20 mouse cellular contexts compared by ENCODE assay signal in the genomic region with DNA sequence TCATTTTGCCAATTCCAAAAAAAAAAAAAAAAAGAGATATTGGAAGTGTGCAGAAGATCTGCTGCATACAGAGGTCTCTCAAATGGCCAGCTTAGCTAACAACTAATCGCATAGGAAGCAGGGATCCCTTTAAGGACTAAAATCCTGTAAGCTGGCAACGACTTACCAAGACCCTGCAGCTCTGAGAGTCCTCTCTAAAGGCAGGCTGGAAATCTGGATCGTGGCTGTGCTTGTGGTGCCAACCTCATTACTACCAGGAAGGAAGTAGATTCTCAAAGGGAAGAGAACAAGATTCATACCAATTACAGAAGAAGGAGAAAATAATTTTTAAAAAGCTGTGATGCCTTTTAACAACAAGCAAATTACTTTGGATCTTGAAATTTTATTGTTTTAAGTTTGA. TPM values are rescaled to one million over a fixed set of nuclear protein-coding genes. Genes with fewer than 3 reads are reported as not detected.
DNase-seq lines count a peak whose midpoint lies in the region; ATAC-seq and TF ChIP-seq lines count a peak whose summit lies in the region.
"Had no signal": no experiment of that assay in that cellular context is flagged by ENCODE, and none has a peak within 500 bp of the region (broad histone marks: within the 10 kb centered on the region; RNA-seq: fewer than 3 reads in every experiment).

No protein-coding gene starts in this region.

- no peak for TF ChIP-seq CTCF in liver, postnatal 0 days (IDR thresholded peaks at IDR 0.05; ENCODE audit: low read depth)

- no peaks in the 10 kb centered on the region for H3K9me3 ChIP-seq in liver, postnatal 0 days (ENCODE audit: low read length)
- H3K9me3 ChIP-seq: embryonic facial prominence, embryonic 15.5 days; forebrain, embryonic 10.5 days; hindbrain, embryonic 13.5 days had no signal

- DNase-seq in brain, adult 2 months (ENCODE audit: low read depth, low spot score) = peak; percentile 57
- peak; percentile 26 for DNase-seq in cerebellum, adult 11-12 months
- DNase-seq in cerebellum, adult 9-11 months = peak; percentile 28
- DNase-seq in cerebellum, postnatal 36 days = peak; percentile 23 to 30
- no peak for DNase-seq in liver, postnatal 0 days
- no peak for DNase-seq in retina, postnatal 1 day
- DNase-seq: adrenal gland, adult 2 months; adrenal gland, postnatal 25 days; embryo, embryonic 11 days; gastrocnemius, postnatal 36 days; heart, adult 11 months; kidney, adult 18-20 months had no signal

- no peak overlapping the region for H3K9ac ChIP-seq in liver, postnatal 0 days (replicated peaks)
- H3K9ac ChIP-seq: embryonic facial prominence, embryonic 15.5 days; heart, embryonic 13.5 days; hindbrain, embryonic 13.5 days had no signal

- no peak overlapping the region for H3K4me3 ChIP-seq in liver, postnatal 0 days (ENCODE audit: low read depth, low read length)
- H3K4me3 ChIP-seq: embryonic facial prominence, embryonic 15.5 days; erythroblast, embryonic 14.5 days; forebrain, embryonic 10.5 days; heart, embryonic 13.5 days; hindbrain, embryonic 13.5 days had no signal

- no peak overlapping the region for H3K27ac ChIP-seq in liver, postnatal 0 days (ENCODE audit: low read depth)
- H3K27ac ChIP-seq: embryonic facial prominence, embryonic 15.5 days; forebrain, embryonic 10.5 days; heart, embryonic 13.5 days; hindbrain, embryonic 13.5 days; hindbrain, postnatal 0 days had no signal

- no peak overlapping the region for H3K4me2 ChIP-seq in liver, postnatal 0 days (ENCODE audit: low read depth, low read length)
- H3K4me2 ChIP-seq: embryonic facial prominence, embryonic 15.5 days; heart, embryonic 13.5 days; hindbrain, embryonic 13.5 days had no signal

- WGBS in liver, postnatal 0 days (ENCODE audit: insufficient replicate concordance) = 48% methylated on average over 3 of the region's 3 CpGs

- TF ChIP-seq EP300 in liver, postnatal 0 days (IDR thresholded peaks at IDR 0.05; ENCODE audit: low read depth) = no peak

- no peaks in the 10 kb centered on the region for H3K36me3 ChIP-seq in liver, postnatal 0 days (replicated peaks; ENCODE audit: insufficient read depth, low read length)
- H3K36me3 ChIP-seq: embryonic facial prominence, embryonic 15.5 days; forebrain, embryonic 10.5 days; heart, embryonic 13.5 days; hindbrain, embryonic 13.5 days had no signal

- H3K4me1 ChIP-seq in liver, postnatal 0 days (ENCODE audit: insufficient read depth) = no peaks in the 10 kb centered on the region
- H3K4me1 ChIP-seq: embryonic facial prominence, embryonic 15.5 days; forebrain, embryonic 10.5 days; heart, embryonic 13.5 days; hindbrain, embryonic 13.5 days had no signal

- ATAC-seq in liver, postnatal 0 days = no peak
- ATAC-seq: forebrain, embryonic 14.5 days; hindbrain, postnatal 0 days had no signal

- no peaks in the 10 kb centered on the region for H3K27me3 ChIP-seq in liver, postnatal 0 days (ENCODE audit: insufficient read depth, low read length)
- H3K27me3 ChIP-seq: embryonic facial prominence, embryonic 15.5 days; heart, embryonic 13.5 days; hindbrain, embryonic 13.5 days had no signal

RNA-seq across cellular contexts. Expression of a gene that starts 29.5 kb away (rescaled TPM):
- polyA plus RNA-seq in liver, postnatal 0 days (2015; fragmentation: Nextera tagmentation; extraction: Ambion mirVana) = not detected in 2 replicates
- polyA plus RNA-seq: adrenal gland, adult 2 months; erythroblast, embryonic 14.5 days; heart, postnatal 0 days had no signal

Comparison
In these comparisons a context has a peak if more than half of its experiments do, and no peak if none do; other contexts are left out.
1. DNase-seq: peak in brain, adult 2 months (single experiment), cerebellum, adult 11-12 months (single experiment), cerebellum, adult 9-11 months (single experiment) and cerebellum, postnatal 36 days (2 of 2); none in liver, postnatal 0 days (single experiment) and retina, postnatal 1 day (single experiment).